Mouse (Mus musculus) limb, embryonic 10.5 days (tissue): ENCODE measurements around the gene Srgap2. TPM values are rescaled to one million over a fixed set of nuclear protein-coding genes. Genes with fewer than 3 reads are reported as not detected.

Experiments
- DNase-seq: peaks from one replicate; pipeline ENCODE4 v3.0.0-alpha.2; 2017; ENCODE audit warnings: low spot score
- H3K27ac ChIP-seq: fragments of 300-500 bp; sonication (generic); 2 replicates; pipeline ENCODE4 v1.5.1; 2016; ENCODE audit warnings: mild to moderate bottlenecking
- H3K27me3 ChIP-seq: fragments of 300-500 bp; sonication (generic); 2 replicates; pipeline ENCODE4 v1.6.1; 2016; ENCODE audit warnings: low read depth, mild to moderate bottlenecking; ENCODE audit not compliant: poor library complexity, severe bottlenecking
- H3K36me3 ChIP-seq: fragments of 300-500 bp; sonication (generic); 2 replicates; pipeline ENCODE4 v1.6.1; 2016; ENCODE audit warnings: mild to moderate bottlenecking, moderate library complexity
- H3K4me1 ChIP-seq: fragments of 300-500 bp; sonication (generic); 2 replicates; pipeline ENCODE4 v1.6.1; 2016
- H3K4me3 ChIP-seq: fragments of 300-500 bp; sonication (generic); 2 replicates; pipeline ENCODE4 v1.5.1; 2016; ENCODE audit warnings: mild to moderate bottlenecking, moderate library complexity
- H3K9me3 ChIP-seq: fragments of 300-500 bp; sonication (generic); replicated peaks from 2 replicates; pipeline ENCODE4 v1.6.1; 2016; ENCODE audit warnings: mild to moderate bottlenecking
- WGBS: fragments of 180-500 bp; shearing (Covaris S2); methylation state at CpG from one replicate; pipeline ENCODE4 v1.1.7; 2016; 5-methylcytosine and 5-hydroxymethylcytosine counted together
- polyA plus RNA-seq: library from polyadenylated mRNA; unstranded; fragments of >200 nt; fragmentation: Nextera tagmentation; extraction: Ambion mirVana; gene quantifications from 2 replicates; pipeline ENCODE4 v1.2.1, GENCODE M21; 2016

The Srgap2 gene
- polyA plus RNA-seq, 1 experiment from 2014 or later, result 17.2 TPM

DNA sequence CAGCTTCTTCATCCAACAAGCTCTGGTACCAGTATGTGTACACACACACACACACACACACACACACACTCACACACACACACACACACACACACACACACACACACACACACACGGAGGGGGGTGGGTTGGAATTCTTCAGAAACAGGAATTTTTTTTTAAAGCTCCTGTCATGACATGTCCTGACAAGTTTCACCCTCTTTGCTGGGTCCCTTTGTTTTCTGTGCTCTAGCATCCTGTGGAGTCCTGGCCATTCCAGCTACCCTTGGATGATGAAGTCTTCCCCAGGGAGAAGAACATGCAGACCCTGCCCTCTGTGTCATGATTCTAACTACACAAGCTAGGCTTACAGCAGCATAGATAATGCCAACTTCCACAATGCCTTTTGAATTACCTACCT, 13.0 kb downstream of the Srgap2 start:
- Histone ChIP-seq H3K4me3 (no peak overlapping the region), H3K9me3 (no peaks in the 10 kb centered on the region), H3K27ac (no peak overlapping the region), H3K27me3 (no peaks in the 10 kb centered on the region), H3K36me3 (0 out of 2 replicates have a peak, but pooled peaks cover 3% of the 10 kb centered on the region), H3K4me1 (no peaks in the 10 kb centered on the region)
- 46% methylated on average over 1 of the region's 1 CpGs for WGBS
- DNase-seq, result no peak

DNA sequence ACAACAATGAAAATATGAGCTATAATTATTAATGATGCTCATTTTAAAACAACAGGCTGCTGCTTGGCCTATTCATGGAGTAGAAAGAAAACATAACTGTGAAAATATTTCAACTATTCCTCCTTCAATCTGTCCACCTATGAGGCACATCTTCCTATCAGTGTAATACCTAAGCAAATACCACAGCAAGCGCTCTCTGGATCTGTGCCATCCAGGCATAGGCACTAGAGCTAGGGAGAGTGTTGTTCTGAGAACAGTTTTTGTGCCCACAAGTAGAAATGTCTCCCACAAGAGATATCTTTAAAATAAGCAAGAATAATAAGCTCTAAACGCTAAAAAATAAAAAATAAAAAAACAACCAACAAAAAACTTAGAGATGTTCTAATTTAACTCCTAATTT, 14.0 kb downstream of the Srgap2 start:
- Histone ChIP-seq H3K36me3 (no peaks in the 10 kb centered on the region), H3K9me3 (no peaks in the 10 kb centered on the region), H3K27me3 (no peaks in the 10 kb centered on the region), H3K4me1 (no peaks in the 10 kb centered on the region), H3K27ac (no peak overlapping the region), H3K4me3 (no peak overlapping the region)
- no peak for DNase-seq
- 97% methylated on average over 2 of the region's 2 CpGs for WGBS

DNA sequence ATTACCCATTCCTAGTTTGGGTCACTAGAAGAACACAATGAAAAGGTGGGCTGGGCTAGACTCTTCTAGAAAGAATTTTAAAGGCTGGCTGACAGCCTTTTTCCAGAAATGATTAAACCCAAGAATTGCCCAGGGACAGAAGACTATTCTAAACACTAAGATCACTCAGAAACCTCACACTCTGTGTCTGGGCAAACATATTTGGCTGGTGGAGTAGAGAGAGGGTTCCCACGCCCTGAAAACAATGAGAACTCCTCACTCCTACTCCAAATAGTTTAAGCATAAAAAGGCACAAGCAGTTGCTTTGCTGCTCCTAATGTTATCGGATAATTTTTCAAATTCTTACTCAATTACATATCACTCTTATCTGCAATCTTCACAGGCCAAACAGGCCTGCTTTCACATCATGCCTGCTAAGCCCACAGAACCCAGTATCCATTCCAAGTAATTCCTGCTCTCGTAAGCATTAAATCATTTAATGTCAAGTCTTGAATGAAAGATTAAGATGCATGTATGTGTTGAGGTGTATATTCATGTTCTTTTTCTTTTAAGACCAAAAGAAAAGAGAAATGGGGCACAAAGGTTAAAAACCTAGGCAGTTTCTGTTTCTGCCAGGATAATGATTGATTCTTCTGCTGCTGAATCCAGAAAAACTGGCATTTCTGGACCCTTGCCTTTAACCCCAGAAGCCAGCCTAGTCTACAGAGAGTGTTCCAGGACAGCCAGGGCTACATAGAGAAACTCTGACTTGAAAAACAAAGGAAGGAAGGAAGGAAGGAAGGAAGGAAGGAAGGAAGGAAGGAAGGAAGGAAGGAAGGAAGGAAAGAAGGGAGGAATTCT, 15.3 kb downstream of the Srgap2 start:
- Histone ChIP-seq H3K27me3 (no peaks in the 10 kb centered on the region), H3K36me3 (no peaks in the 10 kb centered on the region), H3K9me3 (no peaks in the 10 kb centered on the region), H3K27ac (no peak overlapping the region), H3K4me3 (no peak overlapping the region), H3K4me1 (no peaks in the 10 kb centered on the region)
- WGBS, result 87% methylated on average over 3 of the region's 3 CpGs
- DNase-seq, result no peak

DNA sequence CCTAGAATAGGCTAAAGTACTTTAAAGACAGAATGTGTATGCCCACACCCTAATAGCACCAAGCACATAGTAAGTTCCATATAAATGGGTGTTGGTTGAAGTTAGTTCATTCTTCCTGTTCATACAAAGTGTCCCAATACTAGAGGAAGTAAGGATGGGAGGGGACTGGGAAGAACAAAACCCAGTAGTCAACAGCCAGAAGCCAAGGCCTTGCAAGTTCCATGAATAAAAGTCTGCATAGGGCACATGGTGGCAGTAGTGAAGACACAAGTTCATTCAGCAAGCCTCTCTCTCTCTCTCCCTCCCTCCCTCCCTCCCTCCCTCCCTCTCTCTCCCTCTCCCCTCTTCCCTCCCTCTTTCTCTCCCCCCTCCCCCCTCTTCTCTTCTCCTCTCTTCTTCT, 16.0 kb downstream of the Srgap2 start:
- H3K27me3 ChIP-seq, result no peaks in the 10 kb centered on the region
- no peak for DNase-seq
- H3K4me1 ChIP-seq, result no peaks in the 10 kb centered on the region
- no peaks in the 10 kb centered on the region for H3K36me3 ChIP-seq
- H3K9me3 ChIP-seq, result no peaks in the 10 kb centered on the region
- H3K4me3 ChIP-seq, result no peak overlapping the region
- H3K27ac ChIP-seq, result no peak overlapping the region

DNA sequence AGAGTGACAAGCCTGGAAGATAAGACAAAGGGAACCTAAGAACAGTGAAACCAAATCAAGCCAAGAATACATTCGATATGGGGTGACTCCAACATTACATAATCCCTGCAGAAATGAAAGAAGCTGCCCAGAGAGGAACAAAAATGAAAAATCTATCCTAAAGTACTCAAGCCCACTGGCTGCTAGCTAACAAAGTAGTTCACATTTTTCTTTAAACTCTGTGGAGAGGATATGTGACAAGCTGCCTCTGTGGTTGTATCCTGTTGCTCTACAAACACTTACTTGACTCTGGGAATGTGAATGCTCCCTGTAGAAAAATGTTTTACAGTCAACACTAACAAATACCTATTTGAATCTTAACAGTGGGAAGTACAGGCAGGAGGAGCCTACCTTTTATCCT, 25.5 kb downstream of the Srgap2 start:
- Histone ChIP-seq H3K36me3 (no peaks in the 10 kb centered on the region), H3K4me3 (no peak overlapping the region), H3K9me3 (no peaks in the 10 kb centered on the region), H3K27me3 (no peaks in the 10 kb centered on the region), H3K27ac (no peak overlapping the region), H3K4me1 (no peaks in the 10 kb centered on the region)
- WGBS, result 93% methylated on average over 1 of the region's 1 CpGs
- DNase-seq, result no peak

DNA sequence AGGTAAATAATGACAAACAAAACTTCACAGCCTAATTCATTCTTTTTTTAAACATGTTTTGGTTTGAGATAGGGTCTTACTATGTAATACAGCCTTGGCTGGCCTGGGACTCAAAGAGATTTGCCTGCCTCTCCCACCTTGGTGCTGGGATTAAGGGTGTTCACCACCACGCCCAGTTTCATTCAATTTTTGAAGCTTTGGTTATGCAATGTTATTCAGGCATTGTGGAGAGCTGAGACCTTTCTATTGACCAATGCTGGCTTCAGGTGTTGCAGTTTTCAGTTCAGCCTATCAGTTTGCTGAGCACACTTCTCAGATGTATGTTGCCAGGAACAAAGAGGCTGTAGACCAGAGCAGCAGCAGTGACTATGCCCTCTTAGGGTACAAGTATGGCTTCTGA, 28.9 kb downstream of the Srgap2 start:
- H3K9me3 ChIP-seq, result no peaks in the 10 kb centered on the region
- no peak for DNase-seq
- H3K27ac ChIP-seq, result no peak overlapping the region
- no peak overlapping the region for H3K4me3 ChIP-seq
- H3K27me3 ChIP-seq, result no peaks in the 10 kb centered on the region
- no peaks in the 10 kb centered on the region for H3K36me3 ChIP-seq
- WGBS, result 88% methylated on average over 1 of the region's 1 CpGs
- H3K4me1 ChIP-seq, result no peaks in the 10 kb centered on the region

DNA sequence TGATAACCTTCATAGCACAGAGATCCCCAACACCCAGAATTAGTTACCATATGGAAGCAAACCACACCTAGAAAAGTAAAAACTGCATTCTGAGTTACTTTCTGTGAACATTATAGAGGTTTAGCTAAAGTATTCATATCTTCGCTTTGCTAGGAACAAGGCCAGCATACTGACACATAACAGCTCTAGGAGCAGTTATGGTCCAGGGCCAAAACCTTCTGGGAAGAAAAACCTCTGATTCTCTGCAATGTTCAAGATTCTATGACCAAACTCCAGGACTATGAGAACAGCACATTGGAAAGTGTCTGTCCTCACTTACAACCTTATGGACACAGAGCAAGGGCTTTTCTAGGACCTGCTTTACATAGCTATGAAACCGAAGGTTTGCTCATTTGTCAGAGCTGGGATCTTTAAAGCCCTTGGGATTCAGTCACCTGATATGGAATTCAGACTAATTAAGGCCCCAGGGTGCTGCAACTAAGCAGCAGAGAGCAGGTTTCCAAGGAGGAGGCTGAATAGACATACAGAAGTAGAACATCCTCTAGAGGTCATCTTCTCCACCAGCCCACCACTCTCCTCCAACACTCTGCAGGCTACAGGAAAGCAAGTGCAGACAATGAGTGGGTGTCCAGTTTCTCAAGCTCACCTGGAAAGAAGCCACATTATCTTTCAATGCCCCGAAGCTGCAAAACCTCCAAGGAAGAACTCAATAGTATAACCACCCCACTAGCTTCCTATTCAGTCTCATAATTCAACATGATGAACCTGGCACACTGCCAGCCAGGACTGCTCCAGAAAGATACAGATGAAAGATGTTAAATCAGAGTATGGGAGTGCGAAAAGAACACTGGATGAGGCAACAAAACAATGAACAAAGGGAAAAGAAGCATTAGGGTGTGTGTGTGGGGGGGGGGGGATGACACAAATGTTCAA, 32.9 kb downstream of the Srgap2 start:
- 91% methylated on average over 4 of the region's 4 CpGs for WGBS
- no peak overlapping the region for H3K27ac ChIP-seq
- DNase-seq, result no peak
- no peaks in the 10 kb centered on the region for H3K36me3 ChIP-seq
- H3K9me3 ChIP-seq, result no peaks in the 10 kb centered on the region
- H3K4me1 ChIP-seq, result no peaks in the 10 kb centered on the region
- no peak overlapping the region for H3K4me3 ChIP-seq
- no peaks in the 10 kb centered on the region for H3K27me3 ChIP-seq

DNA sequence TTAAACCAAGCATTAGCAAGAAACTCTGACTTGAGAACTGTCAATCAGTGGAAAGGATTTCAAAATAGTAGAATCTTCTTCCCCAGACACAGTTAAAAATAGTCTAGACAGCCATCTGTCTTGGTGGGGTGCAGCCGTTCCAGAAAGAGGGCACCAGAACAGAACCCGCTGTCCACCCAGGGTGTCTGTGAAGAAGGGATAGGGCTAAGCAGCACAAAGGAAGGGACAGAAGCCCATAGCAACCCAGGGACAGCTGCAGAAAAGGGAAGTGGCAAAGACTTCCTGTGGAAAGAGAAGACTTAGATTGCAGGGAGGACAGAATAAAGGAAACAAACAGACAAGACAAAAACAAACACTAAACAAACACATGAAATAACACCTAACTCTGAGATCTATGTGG, 34.8 kb downstream of the Srgap2 start:
- 81% methylated on average over 2 of the region's 2 CpGs for WGBS
- no peak overlapping the region for H3K27ac ChIP-seq
- DNase-seq, result no peak
- H3K9me3 ChIP-seq, result no peaks in the 10 kb centered on the region
- H3K4me1 ChIP-seq, result no peaks in the 10 kb centered on the region
- no peak overlapping the region for H3K4me3 ChIP-seq
- no peaks in the 10 kb centered on the region for H3K27me3 ChIP-seq
- H3K36me3 ChIP-seq, result no peaks in the 10 kb centered on the region

DNA sequence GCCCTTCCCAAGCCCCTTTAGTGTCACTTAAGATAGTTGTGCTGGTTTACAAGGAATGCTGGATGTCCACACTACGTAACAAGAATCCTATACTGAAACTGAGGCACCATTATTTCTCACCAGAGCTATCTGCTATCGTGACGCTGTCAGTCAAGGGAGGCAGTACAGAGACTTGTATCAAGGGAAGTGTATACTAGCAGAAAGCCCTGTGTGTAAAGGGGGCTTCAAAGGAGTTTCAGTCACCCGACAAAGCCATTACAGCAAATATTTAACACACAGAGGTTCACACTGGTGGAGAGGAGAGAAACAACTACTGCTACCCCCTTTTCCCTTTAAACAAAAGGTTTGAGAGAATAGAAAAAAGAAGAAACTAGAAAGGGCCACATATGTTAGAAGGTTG, 35.6 kb downstream of the Srgap2 start:
- no peak overlapping the region for H3K27ac ChIP-seq
- 70% methylated on average over 4 of the region's 4 CpGs for WGBS
- no peaks in the 10 kb centered on the region for H3K36me3 ChIP-seq
- no peaks in the 10 kb centered on the region for H3K9me3 ChIP-seq
- H3K27me3 ChIP-seq, result no peaks in the 10 kb centered on the region
- H3K4me3 ChIP-seq, result no peak overlapping the region
- H3K4me1 ChIP-seq, result no peaks in the 10 kb centered on the region
- DNase-seq, result no peak

DNA sequence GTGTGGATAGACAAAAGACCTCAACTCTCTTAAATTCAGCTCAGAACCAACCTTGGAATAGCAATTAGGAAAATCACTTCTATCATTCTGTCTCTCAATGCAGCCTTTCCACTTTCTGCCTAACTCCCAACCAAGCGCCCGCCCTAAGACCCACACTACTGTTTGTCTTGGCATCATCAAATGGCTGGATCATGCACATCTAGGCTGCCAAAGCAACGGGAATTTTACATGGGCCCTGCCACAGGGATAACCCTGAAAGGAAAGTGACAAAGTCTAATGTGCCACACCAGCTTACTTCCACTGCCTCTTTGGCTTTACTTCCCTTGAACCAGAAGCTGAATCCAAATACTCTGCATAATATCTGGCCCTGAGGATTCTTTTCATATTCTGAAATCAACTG, 37.8 kb downstream of the Srgap2 start:
- WGBS, result 90% methylated on average over 3 of the region's 3 CpGs
- H3K36me3 ChIP-seq, result no peaks in the 10 kb centered on the region
- no peaks in the 10 kb centered on the region for H3K9me3 ChIP-seq
- H3K27me3 ChIP-seq, result no peaks in the 10 kb centered on the region
- DNase-seq, result no peak
- no peak overlapping the region for H3K4me3 ChIP-seq
- no peaks in the 10 kb centered on the region for H3K4me1 ChIP-seq
- H3K27ac ChIP-seq, result no peak overlapping the region

DNA sequence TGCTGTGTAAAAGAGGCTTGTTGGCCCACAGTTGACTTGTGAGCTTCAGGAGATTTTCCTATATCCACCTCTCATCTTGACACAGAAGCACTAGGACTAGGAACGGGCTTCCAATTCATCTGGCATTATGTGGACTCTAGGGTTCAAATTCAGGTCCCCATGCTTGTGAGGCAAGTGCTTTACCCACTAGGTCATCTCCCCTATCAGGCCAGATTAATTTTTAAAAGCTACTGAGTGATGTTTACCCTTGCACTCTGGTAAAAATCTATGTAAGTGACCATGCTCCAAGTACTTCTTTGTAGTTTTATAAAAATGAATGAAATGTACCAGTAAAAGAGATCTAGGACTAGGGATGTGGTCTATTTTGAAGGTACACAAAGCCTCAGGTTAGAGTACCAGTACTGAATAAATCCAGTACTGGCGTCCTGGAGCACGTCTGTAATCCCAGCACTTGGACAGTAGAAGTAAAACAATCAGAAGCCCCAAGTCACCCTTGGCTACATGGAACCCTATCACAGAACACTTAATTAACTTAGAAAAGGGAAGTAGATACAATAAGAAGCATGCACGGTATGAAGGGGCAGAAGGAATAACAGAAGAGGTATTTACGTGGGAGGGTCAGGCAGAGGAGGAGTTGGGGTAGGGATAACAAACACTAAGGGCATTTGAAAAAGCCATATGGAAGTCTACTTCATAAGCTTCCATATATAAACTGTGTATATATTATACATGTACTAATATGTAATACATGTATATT, 40.9 kb downstream of the Srgap2 start:
- H3K36me3 ChIP-seq, result no peaks in the 10 kb centered on the region
- no peak for DNase-seq
- H3K9me3 ChIP-seq, result no peaks in the 10 kb centered on the region
- H3K4me3 ChIP-seq, result no peak overlapping the region
- H3K27ac ChIP-seq, result no peak overlapping the region
- no peaks in the 10 kb centered on the region for H3K27me3 ChIP-seq
- H3K4me1 ChIP-seq, result no peaks in the 10 kb centered on the region
- WGBS, result 86% methylated on average over 5 of the region's 5 CpGs

DNA sequence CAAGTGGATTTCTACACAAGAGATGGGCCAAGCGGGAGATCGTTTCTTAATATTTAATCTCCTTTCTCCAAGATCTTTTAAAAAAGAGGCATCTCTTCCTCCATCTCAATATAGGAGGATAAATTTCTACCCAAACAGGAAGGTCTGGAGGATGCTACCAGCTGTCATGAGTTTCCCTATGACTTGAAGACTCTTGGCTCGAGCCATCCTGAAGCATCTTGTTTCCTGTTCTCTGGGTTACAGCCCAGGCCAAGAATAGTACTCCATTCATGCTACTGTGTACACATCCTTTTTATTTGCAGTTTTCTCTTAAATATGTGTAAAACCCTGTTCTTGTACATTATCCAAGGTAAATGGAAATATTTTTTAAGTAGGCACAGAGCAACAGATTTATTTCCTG, 44.9 kb downstream of the Srgap2 start:
- no peak for DNase-seq
- Histone ChIP-seq H3K36me3 (peaks cover 3% of the 10 kb centered on the region; the same call in 1 of the 2 replicates), H3K27ac (no peak overlapping the region), H3K9me3 (no peaks in the 10 kb centered on the region), H3K27me3 (no peaks in the 10 kb centered on the region), H3K4me3 (no peak overlapping the region), H3K4me1 (no peaks in the 10 kb centered on the region)
- WGBS, result 91% methylated on average over 3 of the region's 3 CpGs

DNA sequence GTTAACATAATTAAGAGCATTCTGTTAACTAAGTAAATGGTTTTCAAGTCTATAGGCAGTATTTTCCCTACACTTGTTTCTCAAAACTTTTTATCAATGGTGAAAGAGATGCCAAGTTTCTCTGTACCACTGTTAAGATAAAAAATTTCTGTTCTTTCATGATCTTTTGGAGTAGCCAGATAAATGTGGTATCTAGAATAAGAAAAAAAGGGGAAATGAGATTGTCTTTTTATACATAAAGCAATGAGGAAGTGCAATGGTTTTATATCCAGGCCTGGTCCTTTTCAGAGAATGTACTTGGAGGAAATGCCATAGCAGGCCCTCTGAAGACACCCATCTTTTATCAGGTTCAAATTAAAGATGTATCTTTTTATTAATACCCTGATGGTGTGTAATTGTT, 45.8 kb downstream of the Srgap2 start:
- Histone ChIP-seq H3K4me1 (no peaks in the 10 kb centered on the region), H3K36me3 (peaks cover 3% of the 10 kb centered on the region; the same call in 1 of the 2 replicates)

More for the DNA sequence above, 45.8 kb downstream of the Srgap2 start:
- no peaks in the 10 kb centered on the region for H3K9me3 ChIP-seq
- H3K27ac ChIP-seq, result no peak overlapping the region
- no peaks in the 10 kb centered on the region for H3K27me3 ChIP-seq
- H3K4me3 ChIP-seq, result no peak overlapping the region
- no peak for DNase-seq
